Mouse (Mus musculus) myocyte (in vitro differentiated cells): ENCODE data around the gene Mtmr3. TPM values are rescaled to one million over a fixed set of nuclear protein-coding genes. Genes with fewer than 3 reads are reported as not detected.

ENCODE experiments used
- polyA plus RNA-seq: library from polyadenylated mRNA; unstranded; fragments of >200 nt; fragmentation: generic; extraction: Trizol; gene quantifications from one replicate; pipeline ENCODE4 v1.2.1, GENCODE M21; 2012; ENCODE audit warnings: missing spikeins

Gene Mtmr3
- polyA plus RNA-seq, 1 experiment = 26.9 TPM

Other genes starting within 250 kb of the Mtmr3 start
- gene Hormad2, start 153.8 kb downstream of the Mtmr3 start, polyA plus RNA-seq = 0.10 TPM
- not detected for gene Gm11032, start 25.2 kb upstream of the Mtmr3 start, polyA plus RNA-seq
- gene Ascc2, start 42.9 kb upstream of the Mtmr3 start, polyA plus RNA-seq = 57.6 TPM
- gene Uqcr10, start 109.5 kb upstream of the Mtmr3 start, polyA plus RNA-seq = 1,278 TPM
- gene Zmat5, start 109.8 kb upstream of the Mtmr3 start, polyA plus RNA-seq = 57.4 TPM
- 0.08 TPM for gene Cabp7, start 151.9 kb upstream of the Mtmr3 start, polyA plus RNA-seq